ENCODE assay signal across 14 mouse cellular contexts in genomic region chr16:44545153-44545552, GRCm38 (mm10). TPM values are rescaled to one million over a fixed set of nuclear protein-coding genes. Genes with fewer than 3 reads are reported as not detected.
DNase-seq lines count a peak whose midpoint lies in the region; ATAC-seq and TF ChIP-seq lines count a peak whose summit lies in the region.
"Had no signal": no experiment of that assay in that cellular context is flagged by ENCODE, and none has a peak within 500 bp of the region (broad histone marks: within the 10 kb centered on the region; RNA-seq: fewer than 3 reads in every experiment).

No protein-coding gene starts in this region.

- H3K4me3 ChIP-seq in forebrain, embryonic 12.5 days (replicated peaks), result no peak overlapping the region
- no peak overlapping the region for H3K4me3 ChIP-seq in forebrain, embryonic 16.5 days (replicated peaks; ENCODE audit: low read length)
- H3K4me3 ChIP-seq in hindbrain, embryonic 13.5 days, result no peak overlapping the region
- no peak overlapping the region for H3K4me3 ChIP-seq in midbrain, embryonic 14.5 days (replicated peaks; ENCODE audit: low read depth, low read length)
- H3K4me3 ChIP-seq: erythroblast, embryonic 14.5 days; liver, embryonic 13.5 days; megakaryocyte, embryonic 14.5 days had no signal

- DNase-seq in brain, embryonic 14.5 days (ENCODE audit: low read depth), result peak; percentile 63
- DNase-seq in midbrain, embryonic 14.5 days, result peak; percentile 50
- DNase-seq in cerebellum, adult 9-10 months, result no peak
- no peak for DNase-seq in adrenal gland, postnatal 10 days
- no peak for DNase-seq in cerebellum, adult 18-20 months
- DNase-seq: B cell, adult 2 months; liver, embryonic 13.5 days; thymus, adult 18-20 months had no signal

- H3K27me3 ChIP-seq in forebrain, embryonic 12.5 days, result no peaks in the 10 kb centered on the region
- H3K27me3 ChIP-seq in forebrain, embryonic 16.5 days (replicated peaks; ENCODE audit: control insufficient read depth, insufficient read depth, low read length), result no peaks in the 10 kb centered on the region
- H3K27me3 ChIP-seq in hindbrain, embryonic 13.5 days, result no peaks in the 10 kb centered on the region
- no peaks in the 10 kb centered on the region for H3K27me3 ChIP-seq in midbrain, embryonic 14.5 days (ENCODE audit: control insufficient read depth, insufficient read depth, low read length)
- H3K27me3 ChIP-seq: liver, embryonic 13.5 days had no signal

- no peak overlapping the region for H3K4me2 ChIP-seq in forebrain, embryonic 12.5 days
- H3K4me2 ChIP-seq in forebrain, embryonic 16.5 days (ENCODE audit: low read length), result no peak overlapping the region
- H3K4me2 ChIP-seq in hindbrain, embryonic 13.5 days, result peak overlapping the region; percentile 20
- peak overlapping the region; percentile 32 for H3K4me2 ChIP-seq in midbrain, embryonic 14.5 days (ENCODE audit: low read length)
- H3K4me2 ChIP-seq: heart, embryonic 11.5 days; liver, embryonic 13.5 days had no signal

- no peak for TF ChIP-seq CTCF in brain, embryonic 14.5 days (IDR thresholded peaks at IDR 0.05; ENCODE audit: borderline replicate concordance, extremely low read depth, insufficient read depth, insufficient read length)

- no peak for ATAC-seq in forebrain, embryonic 12.5 days (ENCODE audit: low FRiP score)
- no peak for ATAC-seq in forebrain, embryonic 16.5 days
- no peak for ATAC-seq in hindbrain, embryonic 13.5 days (ENCODE audit: low FRiP score)
- peak; percentile 51; the same call in 1 of the 2 replicates for ATAC-seq in midbrain, embryonic 14.5 days (ENCODE audit: low FRiP score, low TSS enrichment)

- H3K9ac ChIP-seq in forebrain, embryonic 12.5 days, result no peak overlapping the region
- no peak overlapping the region for H3K9ac ChIP-seq in forebrain, embryonic 16.5 days (replicated peaks; ENCODE audit: low read depth, low read length)
- 0 out of 2 replicates have a peak overlapping the region, but pooled peaks have one; percentile 20 for H3K9ac ChIP-seq in hindbrain, embryonic 13.5 days
- 0 out of 2 replicates have a peak overlapping the region, but pooled peaks have one; percentile 1 for H3K9ac ChIP-seq in midbrain, embryonic 14.5 days (replicated peaks; ENCODE audit: low read length)
- H3K9ac ChIP-seq: liver, embryonic 13.5 days had no signal

- no peak for TF ChIP-seq POLR2A in brain, embryonic 14.5 days (IDR thresholded peaks at IDR 0.05; ENCODE audit: borderline replicate concordance, extremely low read depth, insufficient read depth, insufficient read length, poor library complexity, severe bottlenecking)

- peaks cover 90% of the 10 kb centered on the region for H3K4me1 ChIP-seq in forebrain, embryonic 12.5 days
- H3K4me1 ChIP-seq in forebrain, embryonic 16.5 days (replicated peaks; ENCODE audit: control insufficient read depth, insufficient read depth, low read length), result peaks cover 46% of the 10 kb centered on the region
- H3K4me1 ChIP-seq in hindbrain, embryonic 13.5 days (replicated peaks), result peaks cover 80% of the 10 kb centered on the region
- H3K4me1 ChIP-seq in midbrain, embryonic 14.5 days (ENCODE audit: control insufficient read depth, insufficient read depth, low read length), result peaks cover 75% of the 10 kb centered on the region
- H3K4me1 ChIP-seq: liver, embryonic 13.5 days had no signal

- WGBS in forebrain, embryonic 12.5 days, result 32% methylated on average over 7 of the region's 7 CpGs
- WGBS in forebrain, embryonic 16.5 days, result 25% methylated on average over 7 of the region's 7 CpGs
- 27% methylated on average over 7 of the region's 7 CpGs for WGBS in hindbrain, embryonic 13.5 days
- 10% methylated on average over 7 of the region's 7 CpGs for WGBS in midbrain, embryonic 14.5 days

- 0 out of 2 replicates have a peak overlapping the region, but pooled peaks have one; percentile 2 for H3K27ac ChIP-seq in forebrain, embryonic 12.5 days
- H3K27ac ChIP-seq in forebrain, embryonic 16.5 days (ENCODE audit: low read length), result no peak overlapping the region
- H3K27ac ChIP-seq in hindbrain, embryonic 13.5 days, result peak overlapping the region; percentile 46
- peak overlapping the region; percentile 54 for H3K27ac ChIP-seq in midbrain, embryonic 14.5 days (replicated peaks; ENCODE audit: low read depth, low read length)
- H3K27ac ChIP-seq: liver, embryonic 13.5 days had no signal

- no peaks in the 10 kb centered on the region for H3K9me3 ChIP-seq in forebrain, embryonic 12.5 days
- no peaks in the 10 kb centered on the region for H3K9me3 ChIP-seq in forebrain, embryonic 16.5 days (ENCODE audit: control insufficient read depth, low read length)
- no peaks in the 10 kb centered on the region for H3K9me3 ChIP-seq in hindbrain, embryonic 13.5 days
- H3K9me3 ChIP-seq in midbrain, embryonic 14.5 days (ENCODE audit: control insufficient read depth, low read length), result no peaks in the 10 kb centered on the region
- H3K9me3 ChIP-seq: liver, embryonic 13.5 days had no signal

- peaks cover 22% of the 10 kb centered on the region for H3K36me3 ChIP-seq in forebrain, embryonic 12.5 days (replicated peaks)
- no peaks in the 10 kb centered on the region for H3K36me3 ChIP-seq in forebrain, embryonic 16.5 days (ENCODE audit: control insufficient read depth, insufficient read depth)
- H3K36me3 ChIP-seq in hindbrain, embryonic 13.5 days, result no peaks in the 10 kb centered on the region
- no peaks in the 10 kb centered on the region for H3K36me3 ChIP-seq in midbrain, embryonic 14.5 days (ENCODE audit: control insufficient read depth, insufficient read depth, low read length)
- H3K36me3 ChIP-seq: liver, embryonic 13.5 days had no signal

RNA-seq across cellular contexts. Expression of gene Boc, which starts 13.5 kb away (rescaled TPM):
- 28.3 and 31.0 TPM in 2 replicates for polyA plus RNA-seq in forebrain, embryonic 12.5 days (2016; fragmentation: Nextera tagmentation; extraction: Ambion mirVana)
- polyA plus RNA-seq in forebrain, embryonic 16.5 days (2015; fragmentation: Nextera tagmentation; extraction: Ambion mirVana), result 15.2 and 17.6 TPM in 2 replicates
- polyA plus RNA-seq in brain, embryonic 14.5 days (2012; rRNA removed), result 20.2 and 20.5 TPM in 2 replicates
- 14.0 and 17.2 TPM in 2 replicates for polyA plus RNA-seq in hindbrain, embryonic 13.5 days (2015; fragmentation: Nextera tagmentation; extraction: Ambion mirVana)
- polyA plus RNA-seq in midbrain, embryonic 14.5 days (2014; fragmentation: Nextera tagmentation; extraction: Ambion mirVana), result 14.1 and 22.6 TPM in 2 replicates
- total RNA-seq in adrenal gland, postnatal 10 days (2021), result 10 to 100 TPM; 33.5 to 35.9 TPM
- polyA plus RNA-seq: erythroblast, embryonic 14.5 days had no signal

Comparison
In these comparisons a context has a peak if more than half of its experiments do, and no peak if none do; other contexts are left out.
1. H3K4me2 ChIP-seq: peak in hindbrain, embryonic 13.5 days (single experiment) and midbrain, embryonic 14.5 days (single experiment); none in forebrain, embryonic 12.5 days (single experiment) and forebrain, embryonic 16.5 days (single experiment).
2. H3K9ac ChIP-seq: peak in hindbrain, embryonic 13.5 days (single experiment) and midbrain, embryonic 14.5 days (single experiment); none in forebrain, embryonic 12.5 days (single experiment) and forebrain, embryonic 16.5 days (single experiment).
3. DNase-seq: peak in brain, embryonic 14.5 days (single experiment) and midbrain, embryonic 14.5 days (single experiment); none in cerebellum, adult 9-10 months (single experiment), adrenal gland, postnatal 10 days (single experiment) and cerebellum, adult 18-20 months (0 of 2).